Mouse (Mus musculus): ENCODE measurements around the gene Kif2a. TPM values are rescaled to one million over a fixed set of nuclear protein-coding genes. Genes with fewer than 3 reads are reported as not detected.

The Kif2a gene
- polyA plus RNA-seq, 1 experiment from 2014 or later: 29.7 TPM

- no peak for DNase-seq (ENCODE audit: low spot score)
- Histone ChIP-seq H3K4me2 (replicated peaks; ENCODE audit: low read depth, low read length) (no peak overlapping the region), H3K9ac (ENCODE audit: low read depth, low read length) (no peak overlapping the region), H3K9me3 (ENCODE audit: control insufficient read depth, low read length) (no peaks in the 10 kb centered on the region), H3K4me1 (replicated peaks; ENCODE audit: control insufficient read depth, insufficient read depth, low read length) (no peaks in the 10 kb centered on the region), H3K4me3 (ENCODE audit: low read depth, low read length) (no peak overlapping the region), H3K36me3 (ENCODE audit: control insufficient read depth, insufficient read depth, low read length) (no peaks in the 10 kb centered on the region), H3K27me3 (ENCODE audit: control insufficient read depth, insufficient read depth, low read length) (no peaks in the 10 kb centered on the region), H3K27ac (ENCODE audit: low read depth, low read length) (no peak overlapping the region)
- ATAC-seq (ENCODE audit: low FRiP score): no peak
These were observed 9.3 kb upstream of the Kif2a start for GRCm38 (mm10) chr13:107031228-107031627.

GRCm38 (mm10) chr13:107027218-107027617, 5.3 kb upstream of the Kif2a start:
- DNase-seq (ENCODE audit: low spot score): no peak
- Histone ChIP-seq H3K4me3 (ENCODE audit: low read depth, low read length) (no peak overlapping the region), H3K4me1 (replicated peaks; ENCODE audit: control insufficient read depth, insufficient read depth, low read length) (no peaks in the 10 kb centered on the region), H3K4me2 (replicated peaks; ENCODE audit: low read depth, low read length) (no peak overlapping the region), H3K36me3 (ENCODE audit: control insufficient read depth, insufficient read depth, low read length) (no peaks in the 10 kb centered on the region), H3K27me3 (ENCODE audit: control insufficient read depth, insufficient read depth, low read length) (no peaks in the 10 kb centered on the region), H3K9me3 (ENCODE audit: control insufficient read depth, low read length) (no peaks in the 10 kb centered on the region), H3K27ac (ENCODE audit: low read depth, low read length) (no peak overlapping the region), H3K9ac (ENCODE audit: low read depth, low read length) (no peak overlapping the region)
- no peak for ATAC-seq (ENCODE audit: low FRiP score)
- 86% methylated on average over 4 of the region's 4 CpGs for WGBS

GRCm38 (mm10) chr13:107025663-107026062, 3.7 kb upstream of the Kif2a start:
- ATAC-seq (ENCODE audit: low FRiP score) (no peak), DNase-seq (ENCODE audit: low spot score) (no peak)
- no peak overlapping the region for H3K4me2 ChIP-seq (replicated peaks; ENCODE audit: low read depth, low read length)
- H3K4me3 ChIP-seq (ENCODE audit: low read depth, low read length): no peak overlapping the region
- H3K9ac ChIP-seq (ENCODE audit: low read depth, low read length): no peak overlapping the region
- no peaks in the 10 kb centered on the region for H3K9me3 ChIP-seq (ENCODE audit: control insufficient read depth, low read length)
- H3K27me3 ChIP-seq (ENCODE audit: control insufficient read depth, insufficient read depth, low read length): no peaks in the 10 kb centered on the region
- 84% methylated on average over 3 of the region's 3 CpGs for WGBS
- H3K27ac ChIP-seq (ENCODE audit: low read depth, low read length): no peak overlapping the region
- no peaks in the 10 kb centered on the region for H3K36me3 ChIP-seq (ENCODE audit: control insufficient read depth, insufficient read depth, low read length)
- H3K4me1 ChIP-seq (replicated peaks; ENCODE audit: control insufficient read depth, insufficient read depth, low read length): no peaks in the 10 kb centered on the region

GRCm38 (mm10) chr13:107022266-107023171, 593 bp upstream of the Kif2a start:
- Histone ChIP-seq H3K36me3 (ENCODE audit: control insufficient read depth, insufficient read depth, low read length) (no peaks in the 10 kb centered on the region), H3K4me3 (ENCODE audit: low read depth, low read length) (peak overlapping the region; percentile 93), H3K27me3 (ENCODE audit: control insufficient read depth, insufficient read depth, low read length) (no peaks in the 10 kb centered on the region), H3K4me1 (replicated peaks; ENCODE audit: control insufficient read depth, insufficient read depth, low read length) (0 out of 2 replicates have a peak, but pooled peaks cover 2% of the 10 kb centered on the region), H3K9ac (ENCODE audit: low read depth, low read length) (peak overlapping the region; percentile 96), H3K27ac (ENCODE audit: low read depth, low read length) (peak overlapping the region; percentile 98), H3K9me3 (ENCODE audit: control insufficient read depth, low read length) (no peaks in the 10 kb centered on the region), H3K4me2 (replicated peaks; ENCODE audit: low read depth, low read length) (peak overlapping the region; percentile 66)
- DNase-seq (ENCODE audit: low spot score): peak; percentile 91
- 3% methylated on average over 32 of the region's 97 CpGs for WGBS
- ATAC-seq (ENCODE audit: low FRiP score): peak; percentile 94

GRCm38 (mm10) chr13:107019443-107019842, 2.5 kb downstream of the Kif2a start:
- WGBS: 88% methylated on average over 2 of the region's 2 CpGs
- no peak for DNase-seq (ENCODE audit: low spot score)
- 0 out of 2 replicates have a peak, but pooled peaks cover 2% of the 10 kb centered on the region for H3K4me1 ChIP-seq (replicated peaks; ENCODE audit: control insufficient read depth, insufficient read depth, low read length)
- no peak overlapping the region; the same call in 1 of the 2 replicates for H3K4me2 ChIP-seq (replicated peaks; ENCODE audit: low read depth, low read length)
- no peaks in the 10 kb centered on the region for H3K27me3 ChIP-seq (ENCODE audit: control insufficient read depth, insufficient read depth, low read length)
- no peaks in the 10 kb centered on the region for H3K36me3 ChIP-seq (ENCODE audit: control insufficient read depth, insufficient read depth, low read length)
- no peaks in the 10 kb centered on the region for H3K9me3 ChIP-seq (ENCODE audit: control insufficient read depth, low read length)
- H3K27ac ChIP-seq (ENCODE audit: low read depth, low read length): no peak overlapping the region
- H3K9ac ChIP-seq (ENCODE audit: low read depth, low read length): no peak overlapping the region
- ATAC-seq (ENCODE audit: low FRiP score): no peak
- no peak overlapping the region for H3K4me3 ChIP-seq (ENCODE audit: low read depth, low read length)

GRCm38 (mm10) chr13:107013926-107014325, 8.0 kb downstream of the Kif2a start:
- no peak overlapping the region for H3K4me3 ChIP-seq (ENCODE audit: low read depth, low read length)
- no peaks in the 10 kb centered on the region for H3K36me3 ChIP-seq (ENCODE audit: control insufficient read depth, insufficient read depth, low read length)
- WGBS: 86% methylated on average over 2 of the region's 2 CpGs
- ATAC-seq (ENCODE audit: low FRiP score): no peak
- DNase-seq (ENCODE audit: low spot score): no peak
- no peak overlapping the region for H3K9ac ChIP-seq (ENCODE audit: low read depth, low read length)
- H3K4me2 ChIP-seq (replicated peaks; ENCODE audit: low read depth, low read length): no peak overlapping the region
- no peaks in the 10 kb centered on the region for H3K9me3 ChIP-seq (ENCODE audit: control insufficient read depth, low read length)
- H3K4me1 ChIP-seq (replicated peaks; ENCODE audit: control insufficient read depth, insufficient read depth, low read length): no peaks in the 10 kb centered on the region
- no peaks in the 10 kb centered on the region for H3K27me3 ChIP-seq (ENCODE audit: control insufficient read depth, insufficient read depth, low read length)
- no peak overlapping the region for H3K27ac ChIP-seq (ENCODE audit: low read depth, low read length)

- Histone ChIP-seq H3K9me3 (ENCODE audit: control insufficient read depth, low read length) (no peaks in the 10 kb centered on the region), H3K4me1 (replicated peaks; ENCODE audit: control insufficient read depth, insufficient read depth, low read length) (no peaks in the 10 kb centered on the region), H3K27me3 (ENCODE audit: control insufficient read depth, insufficient read depth, low read length) (no peaks in the 10 kb centered on the region), H3K27ac (ENCODE audit: low read depth, low read length) (no peak overlapping the region), H3K9ac (ENCODE audit: low read depth, low read length) (no peak overlapping the region), H3K36me3 (ENCODE audit: control insufficient read depth, insufficient read depth, low read length) (no peaks in the 10 kb centered on the region), H3K4me2 (replicated peaks; ENCODE audit: low read depth, low read length) (no peak overlapping the region), H3K4me3 (ENCODE audit: low read depth, low read length) (no peak overlapping the region)
- DNase-seq (ENCODE audit: low spot score) (no peak), ATAC-seq (ENCODE audit: low FRiP score) (no peak)
- WGBS: 89% methylated on average over 2 of the region's 2 CpGs
These were observed 10.3 kb downstream of the Kif2a start for GRCm38 (mm10) chr13:107011618-107012017.

GRCm38 (mm10) chr13:107008174-107008573, 13.8 kb downstream of the Kif2a start:
- Histone ChIP-seq H3K9me3 (ENCODE audit: control insufficient read depth, low read length) (no peaks in the 10 kb centered on the region), H3K36me3 (ENCODE audit: control insufficient read depth, insufficient read depth, low read length) (no peaks in the 10 kb centered on the region), H3K27ac (ENCODE audit: low read depth, low read length) (no peak overlapping the region), H3K27me3 (ENCODE audit: control insufficient read depth, insufficient read depth, low read length) (no peaks in the 10 kb centered on the region), H3K9ac (ENCODE audit: low read depth, low read length) (no peak overlapping the region), H3K4me3 (ENCODE audit: low read depth, low read length) (no peak overlapping the region), H3K4me1 (replicated peaks; ENCODE audit: control insufficient read depth, insufficient read depth, low read length) (no peaks in the 10 kb centered on the region), H3K4me2 (replicated peaks; ENCODE audit: low read depth, low read length) (no peak overlapping the region)
- WGBS: 90% methylated on average over 4 of the region's 4 CpGs
- DNase-seq (ENCODE audit: low spot score): no peak
- ATAC-seq (ENCODE audit: low FRiP score): no peak

- ATAC-seq (ENCODE audit: low FRiP score) (no peak), DNase-seq (ENCODE audit: low spot score) (no peak)
- Histone ChIP-seq H3K9ac (ENCODE audit: low read depth, low read length) (no peak overlapping the region), H3K27me3 (ENCODE audit: control insufficient read depth, insufficient read depth, low read length) (no peaks in the 10 kb centered on the region), H3K36me3 (ENCODE audit: control insufficient read depth, insufficient read depth, low read length) (no peaks in the 10 kb centered on the region), H3K9me3 (ENCODE audit: control insufficient read depth, low read length) (no peaks in the 10 kb centered on the region), H3K4me1 (replicated peaks; ENCODE audit: control insufficient read depth, insufficient read depth, low read length) (no peaks in the 10 kb centered on the region), H3K4me2 (replicated peaks; ENCODE audit: low read depth, low read length) (no peak overlapping the region), H3K27ac (ENCODE audit: low read depth, low read length) (no peak overlapping the region), H3K4me3 (ENCODE audit: low read depth, low read length) (no peak overlapping the region)
- 90% methylated on average over 2 of the region's 2 CpGs for WGBS
These were observed 18.7 kb downstream of the Kif2a start for GRCm38 (mm10) chr13:107003211-107003610.

All from hindbrain, embryonic 11.5 days (tissue).